Mouse (Mus musculus) kidney, embryonic 15.5 days (tissue): ENCODE measurements around the gene Cwc27. TPM values are rescaled to one million over a fixed set of nuclear protein-coding genes. Genes with fewer than 3 reads are reported as not detected.
A peak's percentile ranks its signal among the peaks of the same experiment; 100 is the strongest.

Experiments used
- ATAC-seq: fragments of 200-750 bp; cut with Nextera tagmentation; replicated peaks from 2 replicates; pipeline ENCODE4 v1.8.0; 2017; ENCODE audit warnings: moderate TSS enrichment; ENCODE audit not compliant: low FRiP score
- H3K27ac ChIP-seq: fragments of 300-500 bp; sonication (generic); 2 replicates; pipeline ENCODE4 v1.5.1; 2015; ENCODE audit warnings: mild to moderate bottlenecking, inconsistent platforms
- H3K27me3 ChIP-seq: fragments of 300-500 bp; sonication (generic); 2 replicates; pipeline ENCODE4 v1.6.1; 2015; ENCODE audit warnings: inconsistent platforms
- H3K36me3 ChIP-seq: fragments of 300-500 bp; sonication (generic); 2 replicates; pipeline ENCODE4 v1.6.1; 2015; ENCODE audit warnings: inconsistent platforms
- H3K4me1 ChIP-seq: fragments of 300-500 bp; sonication (generic); 2 replicates; pipeline ENCODE4 v1.6.1; 2015; ENCODE audit warnings: inconsistent platforms
- H3K4me2 ChIP-seq: fragments of 300-500 bp; sonication (generic); 2 replicates; pipeline ENCODE4 v1.6.1; 2015; ENCODE audit warnings: moderate library complexity, mild to moderate bottlenecking, inconsistent platforms
- H3K4me3 ChIP-seq: fragments of 300-500 bp; sonication (generic); replicated peaks from 2 replicates; pipeline ENCODE4 v1.5.1; 2015; ENCODE audit warnings: mild to moderate bottlenecking, inconsistent platforms
- H3K9ac ChIP-seq: fragments of 300-500 bp; sonication (generic); 2 replicates; pipeline ENCODE4 v1.6.1; 2015; ENCODE audit warnings: mild to moderate bottlenecking, inconsistent platforms
- H3K9me3 ChIP-seq: fragments of 300-500 bp; sonication (generic); replicated peaks from 2 replicates; pipeline ENCODE4 v1.6.1; 2016; ENCODE audit warnings: inconsistent platforms
- WGBS: fragments of 180-500 bp; shearing (Covaris S2); methylation state at CpG from one replicate; pipeline ENCODE4 v1.1.7; 2015; ENCODE audit warnings: mixed read lengths; 5-methylcytosine and 5-hydroxymethylcytosine counted together
- polyA plus RNA-seq: library from polyadenylated mRNA; unstranded; fragments of >200 nt; fragmentation: Nextera tagmentation; extraction: Ambion mirVana; gene quantifications from 2 replicates; pipeline ENCODE4 v1.2.1, GENCODE M21; 2015

Cwc27 gene
- polyA plus RNA-seq, 1 experiment from 2014 or later = 31.7 TPM

GRCm38 (mm10) chr13:104619503-104620288, 197.2 kb downstream of the Cwc27 start:
- H3K27me3 ChIP-seq = no peaks in the 10 kb centered on the region
- no peak for ATAC-seq
- H3K9ac ChIP-seq = no peak overlapping the region
- H3K4me3 ChIP-seq = no peak overlapping the region
- peaks cover 16% of the 10 kb centered on the region for H3K4me1 ChIP-seq
- WGBS = 87% methylated on average over 7 of the region's 7 CpGs
- H3K27ac ChIP-seq = no peak overlapping the region
- H3K4me2 ChIP-seq = no peak overlapping the region
- H3K36me3 ChIP-seq = no peaks in the 10 kb centered on the region
- H3K9me3 ChIP-seq = no peaks in the 10 kb centered on the region

- Histone ChIP-seq H3K36me3 (no peaks in the 10 kb centered on the region), H3K4me1 (peaks cover 10% of the 10 kb centered on the region), H3K4me2 (no peak overlapping the region), H3K9me3 (no peaks in the 10 kb centered on the region), H3K9ac (no peak overlapping the region), H3K4me3 (no peak overlapping the region), H3K27me3 (no peaks in the 10 kb centered on the region), H3K27ac (no peak overlapping the region)
- ATAC-seq = no peak
- 90% methylated on average over 4 of the region's 4 CpGs for WGBS
These were observed 199.7 kb downstream of the Cwc27 start for GRCm38 (mm10) chr13:104617201-104617600.

- Histone ChIP-seq H3K4me3 (no peak overlapping the region), H3K36me3 (no peaks in the 10 kb centered on the region), H3K27ac (0 out of 2 replicates have a peak overlapping the region, but pooled peaks have one; percentile 10), H3K9ac (no peak overlapping the region), H3K4me1 (peaks cover 10% of the 10 kb centered on the region), H3K27me3 (no peaks in the 10 kb centered on the region), H3K4me2 (no peak overlapping the region), H3K9me3 (no peaks in the 10 kb centered on the region)
- peak; percentile 78 for ATAC-seq
- WGBS = 68% methylated on average over 18 of the region's 18 CpGs
These were observed 200.7 kb downstream of the Cwc27 start for GRCm38 (mm10) chr13:104615999-104616810.

- H3K4me3 ChIP-seq = no peak overlapping the region
- H3K9ac ChIP-seq = no peak overlapping the region
- no peaks in the 10 kb centered on the region for H3K36me3 ChIP-seq
- H3K27ac ChIP-seq = no peak overlapping the region
- H3K4me1 ChIP-seq = peaks cover 15% of the 10 kb centered on the region
- no peak for ATAC-seq
- WGBS = 88% methylated on average over 7 of the region's 7 CpGs
- no peaks in the 10 kb centered on the region for H3K9me3 ChIP-seq
- H3K4me2 ChIP-seq = no peak overlapping the region
- H3K27me3 ChIP-seq = no peaks in the 10 kb centered on the region
These were observed 201.8 kb downstream of the Cwc27 start for GRCm38 (mm10) chr13:104615111-104615510.

DNA sequence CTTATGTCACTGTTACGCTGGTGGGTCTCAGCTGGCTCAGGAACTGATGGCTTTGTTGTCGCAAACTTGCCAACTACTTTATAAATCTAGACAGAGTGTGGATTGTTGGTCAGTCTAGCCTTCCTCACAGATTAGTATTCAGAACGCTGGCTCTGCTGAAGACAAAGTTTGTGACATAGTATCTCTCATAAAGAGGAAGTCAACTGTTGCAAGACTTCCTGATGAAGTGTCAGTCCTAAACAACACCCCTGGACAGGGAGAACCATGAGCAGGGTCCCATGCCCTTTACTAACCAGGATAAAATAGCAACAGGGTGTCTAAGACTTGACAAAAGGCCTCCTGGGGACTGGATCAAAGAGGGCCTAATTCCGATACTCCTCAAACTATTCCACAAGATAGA, 205.6 kb downstream of the Cwc27 start:
- H3K36me3 ChIP-seq = no peaks in the 10 kb centered on the region
- H3K4me1 ChIP-seq = peaks cover 12% of the 10 kb centered on the region
- H3K4me3 ChIP-seq = no peak overlapping the region
- 82% methylated on average over 4 of the region's 4 CpGs for WGBS
- H3K27me3 ChIP-seq = no peaks in the 10 kb centered on the region
- H3K27ac ChIP-seq = peak overlapping the region; percentile 58
- no peak for ATAC-seq
- H3K4me2 ChIP-seq = no peak overlapping the region
- no peak overlapping the region for H3K9ac ChIP-seq
- no peaks in the 10 kb centered on the region for H3K9me3 ChIP-seq

DNA sequence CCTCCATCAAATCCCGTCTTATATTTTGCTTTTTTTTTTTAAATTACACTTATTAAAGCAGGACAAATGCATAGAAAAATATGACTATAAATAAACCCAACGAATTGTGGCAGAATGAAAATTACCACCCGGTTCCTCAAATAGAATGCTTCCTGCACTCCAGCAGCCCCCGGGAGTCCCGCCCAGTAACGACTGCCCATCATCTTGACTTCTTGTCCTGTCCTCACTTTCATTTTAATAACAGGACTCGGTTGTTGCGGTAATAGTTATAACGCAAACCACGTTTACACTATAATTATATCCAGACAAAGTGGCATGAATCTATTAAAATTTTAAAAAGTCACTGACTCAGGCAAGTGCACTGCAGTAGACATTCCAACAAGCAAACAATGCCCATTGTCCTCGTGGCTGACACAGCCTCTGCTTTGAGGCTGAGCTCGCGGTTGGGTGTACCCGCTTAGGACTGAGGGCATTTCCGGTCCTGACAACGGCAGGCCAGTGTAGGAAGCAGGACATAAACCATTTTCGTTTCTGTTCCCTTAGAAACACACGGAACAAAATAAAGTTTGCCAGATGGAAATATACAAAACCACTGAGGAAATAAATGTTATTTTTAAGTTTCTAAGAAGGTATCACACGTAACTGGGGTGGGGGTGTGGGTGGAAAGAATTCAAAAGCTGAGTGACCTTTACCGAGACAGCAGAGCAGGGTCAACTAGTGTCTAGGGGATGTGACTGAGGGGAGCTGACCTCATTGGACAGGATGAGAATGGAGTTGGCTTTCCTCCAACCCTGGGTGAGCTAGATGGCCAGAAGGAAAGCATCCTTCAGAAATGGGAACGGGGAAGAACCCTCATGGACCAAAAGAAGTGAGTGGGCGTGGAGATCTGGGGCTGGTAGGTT, 206.5 kb downstream of the Cwc27 start:
- peak overlapping the region; percentile 58 for H3K27ac ChIP-seq
- no peak overlapping the region for H3K4me3 ChIP-seq
- no peaks in the 10 kb centered on the region for H3K27me3 ChIP-seq
- H3K9me3 ChIP-seq = no peaks in the 10 kb centered on the region
- WGBS = 72% methylated on average over 22 of the region's 22 CpGs
- H3K4me1 ChIP-seq = peaks cover 8% of the 10 kb centered on the region; the same call in 1 of the 2 replicates
- H3K4me2 ChIP-seq = no peak overlapping the region
- ATAC-seq = no peak; the same call in 1 of the 2 replicates
- no peaks in the 10 kb centered on the region for H3K36me3 ChIP-seq
- H3K9ac ChIP-seq = no peak overlapping the region

GRCm38 (mm10) chr13:104608516-104608915, 208.4 kb downstream of the Cwc27 start:
- Histone ChIP-seq H3K4me1 (peaks cover 8% of the 10 kb centered on the region; the same call in 1 of the 2 replicates), H3K9ac (no peak overlapping the region), H3K4me2 (no peak overlapping the region), H3K36me3 (no peaks in the 10 kb centered on the region), H3K9me3 (no peaks in the 10 kb centered on the region), H3K4me3 (no peak overlapping the region), H3K27ac (0 out of 2 replicates have a peak overlapping the region, but pooled peaks have one; percentile 14), H3K27me3 (no peaks in the 10 kb centered on the region)
- ATAC-seq = no peak
- WGBS = 82% methylated on average over 18 of the region's 18 CpGs

DNA sequence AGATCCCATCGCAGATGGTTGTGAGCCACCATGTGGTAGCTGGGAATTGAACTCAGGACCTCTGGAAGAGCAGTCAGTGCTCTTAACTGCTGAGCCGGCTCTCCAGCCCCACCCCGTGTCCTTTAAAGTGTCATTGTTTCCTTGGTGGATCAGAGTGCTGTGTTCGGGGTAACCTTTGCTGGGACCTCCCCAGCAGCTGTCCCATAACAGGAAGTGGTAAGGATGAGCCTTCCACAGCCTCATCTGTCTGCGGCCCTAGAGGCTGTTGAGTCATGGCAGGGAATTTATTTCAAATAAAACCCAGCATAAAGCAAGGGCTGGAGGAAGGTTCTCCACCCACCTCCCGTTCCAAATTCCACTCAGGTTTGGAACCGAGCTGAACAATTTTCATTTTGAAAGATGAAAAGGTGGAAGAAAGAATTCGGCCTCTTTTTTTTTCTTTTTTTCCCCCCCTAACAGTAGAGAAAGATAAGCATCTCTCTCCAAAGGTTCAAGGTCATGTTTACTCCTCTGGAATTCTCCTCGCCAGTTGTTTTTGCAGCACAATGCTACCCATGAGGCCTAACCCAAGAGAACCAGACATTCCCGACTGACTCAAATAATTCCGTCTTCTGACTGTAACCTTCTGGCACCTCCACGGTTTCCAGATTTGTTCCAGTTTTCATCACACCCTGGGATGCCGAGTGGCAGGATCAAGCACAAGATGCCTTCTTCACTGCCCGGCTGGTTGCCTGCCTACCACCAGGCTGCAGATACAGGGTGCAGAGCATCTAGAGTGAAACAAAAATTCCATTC, 210.0 kb downstream of the Cwc27 start:
- H3K9ac ChIP-seq = no peak overlapping the region
- no peak overlapping the region for H3K4me2 ChIP-seq
- no peaks in the 10 kb centered on the region for H3K9me3 ChIP-seq
- no peak for ATAC-seq
- no peaks in the 10 kb centered on the region for H3K27me3 ChIP-seq
- WGBS = 63% methylated on average over 14 of the region's 14 CpGs
- 0 out of 2 replicates have a peak overlapping the region, but pooled peaks have one; percentile 3 for H3K27ac ChIP-seq
- no peaks in the 10 kb centered on the region for H3K36me3 ChIP-seq
- peaks cover 8% of the 10 kb centered on the region; the same call in 1 of the 2 replicates for H3K4me1 ChIP-seq
- no peak overlapping the region for H3K4me3 ChIP-seq

DNA sequence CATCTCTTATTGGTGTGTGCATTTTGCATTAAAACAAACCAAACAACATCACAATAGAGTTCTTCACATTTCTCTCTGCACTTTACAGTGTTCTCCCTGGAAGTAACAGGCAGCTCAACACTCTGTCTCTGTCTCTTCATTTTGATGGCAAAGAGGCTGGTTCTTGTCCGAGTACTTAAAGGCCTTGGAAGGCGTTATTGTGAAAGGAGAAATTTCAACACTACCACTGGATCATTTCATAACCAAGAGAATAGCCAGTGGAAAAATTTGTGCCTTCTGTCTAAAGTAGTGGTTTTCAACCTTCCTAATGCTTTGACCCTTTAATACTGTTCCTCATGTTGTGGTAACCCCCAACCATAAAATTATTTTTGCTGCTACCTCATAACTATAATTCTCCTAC, 211.8 kb downstream of the Cwc27 start:
- H3K9me3 ChIP-seq = no peaks in the 10 kb centered on the region
- ATAC-seq = no peak
- H3K4me3 ChIP-seq = no peak overlapping the region
- no peaks in the 10 kb centered on the region for H3K36me3 ChIP-seq
- no peak overlapping the region for H3K9ac ChIP-seq
- 96% methylated on average over 2 of the region's 2 CpGs for WGBS
- no peaks in the 10 kb centered on the region for H3K27me3 ChIP-seq
- H3K27ac ChIP-seq = no peak overlapping the region
- 0 out of 2 replicates have a peak, but pooled peaks cover 3% of the 10 kb centered on the region for H3K4me1 ChIP-seq
- H3K4me2 ChIP-seq = no peak overlapping the region

DNA sequence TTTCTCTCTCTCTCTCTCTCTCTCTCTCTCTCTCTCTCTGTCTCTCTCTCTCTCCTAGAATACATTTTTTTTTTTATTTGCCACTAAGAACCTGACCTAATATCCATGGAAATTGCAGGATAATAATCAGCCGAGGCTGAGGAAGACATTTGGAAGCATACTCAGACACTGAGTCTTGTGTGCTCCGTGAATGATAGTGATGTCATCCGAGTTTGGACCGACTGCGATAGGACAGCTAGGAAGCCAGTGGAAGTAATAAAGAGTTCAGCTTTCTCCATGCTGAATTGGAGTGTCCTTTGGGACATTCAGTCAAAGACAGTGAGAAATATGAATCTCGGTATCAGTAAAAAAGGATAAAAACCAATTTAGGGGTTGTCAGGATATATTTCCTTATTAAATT, 214.7 kb downstream of the Cwc27 start:
- Histone ChIP-seq H3K27me3 (no peaks in the 10 kb centered on the region), H3K36me3 (no peaks in the 10 kb centered on the region), H3K4me1 (no peaks in the 10 kb centered on the region), H3K4me2 (no peak overlapping the region), H3K9ac (no peak overlapping the region), H3K9me3 (no peaks in the 10 kb centered on the region), H3K27ac (no peak overlapping the region), H3K4me3 (no peak overlapping the region)
- no peak for ATAC-seq
- 80% methylated on average over 6 of the region's 6 CpGs for WGBS

DNA sequence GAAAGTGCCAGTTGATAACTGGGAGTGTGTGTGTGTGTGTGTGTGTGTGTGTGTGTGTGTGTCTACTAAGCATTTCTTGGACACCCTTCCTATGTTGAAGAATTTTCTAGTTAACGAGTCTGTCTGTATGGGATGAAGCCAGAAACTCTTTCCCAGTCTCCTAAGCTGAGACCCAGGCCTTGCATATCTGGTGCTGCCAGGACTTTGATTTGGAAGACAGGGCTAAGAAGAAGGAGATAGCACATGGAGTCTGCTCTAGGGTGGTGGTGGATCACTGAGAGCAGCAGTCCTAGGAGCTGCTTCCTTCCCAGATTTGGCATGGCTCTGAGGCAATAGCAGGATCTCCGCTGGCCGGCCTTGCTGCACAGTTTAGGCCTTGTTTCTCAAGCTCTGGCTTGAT, 215.2 kb downstream of the Cwc27 start:
- Histone ChIP-seq H3K9ac (no peak overlapping the region), H3K27ac (no peak overlapping the region), H3K4me2 (no peak overlapping the region), H3K9me3 (no peaks in the 10 kb centered on the region), H3K4me1 (no peaks in the 10 kb centered on the region), H3K36me3 (no peaks in the 10 kb centered on the region), H3K4me3 (no peak overlapping the region), H3K27me3 (no peaks in the 10 kb centered on the region)
- ATAC-seq = no peak
- 89% methylated on average over 3 of the region's 3 CpGs for WGBS
